Mouse (Mus musculus) limb, embryonic 11.5 days (tissue): ENCODE results near the gene Gpatch11. TPM values are rescaled to one million over a fixed set of nuclear protein-coding genes. Genes with fewer than 3 reads are reported as not detected.

ENCODE experiments used
- ATAC-seq: fragments of 200-750 bp; cut with Nextera tagmentation; 2 replicates; pipeline ENCODE4 v1.8.0; 2017; ENCODE audit warnings: low read depth; ENCODE audit not compliant: insufficient number of reproducible peaks, low FRiP score, low TSS enrichment
- DNase-seq: peaks from one replicate; pipeline ENCODE4 v3.0.0-alpha.2; 2015; ENCODE audit warnings: low spot score
- H3K27ac ChIP-seq: fragments of 300-500 bp; sonication (generic); replicated peaks from 2 replicates; pipeline ENCODE4 v1.5.1; 2014; ENCODE audit warnings: low read depth, mild to moderate bottlenecking, low read length
- H3K27me3 ChIP-seq: fragments of 300-500 bp; sonication (generic); 2 replicates; pipeline ENCODE4 v1.6.1; 2014; ENCODE audit warnings: mild to moderate bottlenecking, low read length, mixed read lengths; ENCODE audit not compliant: control insufficient read depth, insufficient read depth
- H3K36me3 ChIP-seq: fragments of 300-500 bp; sonication (generic); 2 replicates; pipeline ENCODE4 v1.6.1; 2014; ENCODE audit warnings: mild to moderate bottlenecking, low read length, moderate library complexity, mixed read lengths; ENCODE audit not compliant: control insufficient read depth, insufficient read depth
- H3K4me1 ChIP-seq: fragments of 300-500 bp; sonication (generic); 2 replicates; pipeline ENCODE4 v1.6.1; 2014; ENCODE audit warnings: low read length, mixed read lengths; ENCODE audit not compliant: control insufficient read depth, insufficient read depth
- H3K4me2 ChIP-seq: fragments of 300-500 bp; sonication (generic); 2 replicates; pipeline ENCODE4 v1.6.1; 2014; ENCODE audit warnings: low read depth, mild to moderate bottlenecking, moderate library complexity; ENCODE audit not compliant: severe bottlenecking
- H3K4me3 ChIP-seq: fragments of 300-500 bp; sonication (generic); 2 replicates; pipeline ENCODE4 v1.5.1; 2014; ENCODE audit warnings: low read depth, low read length
- H3K9ac ChIP-seq: fragments of 300-500 bp; sonication (generic); 2 replicates; pipeline ENCODE4 v1.6.1; 2014; ENCODE audit warnings: mild to moderate bottlenecking, low read length
- H3K9me3 ChIP-seq: fragments of 300-500 bp; sonication (generic); 2 replicates; pipeline ENCODE4 v1.6.1; 2016; ENCODE audit warnings: low read length; ENCODE audit not compliant: control insufficient read depth
- WGBS: fragments of 180-500 bp; shearing (Covaris S2); extraction: QIAGEN DNeasy Blood & Tissue Kit; methylation state at CpG from one replicate; pipeline ENCODE4 v1.1.7; 2014; 5-methylcytosine and 5-hydroxymethylcytosine counted together
- polyA plus RNA-seq: library from polyadenylated mRNA; unstranded; fragments of >200 nt; fragmentation: Nextera tagmentation; extraction: Ambion mirVana; gene quantifications from 2 replicates; pipeline ENCODE4 v1.2.1, GENCODE M21; 2014

Gpatch11 gene
- polyA plus RNA-seq, 1 experiment from 2014 or later: 43.2 TPM

- H3K9ac ChIP-seq: no peak overlapping the region
- no peaks in the 10 kb centered on the region for H3K27me3 ChIP-seq
- H3K4me3 ChIP-seq: no peak overlapping the region
- DNase-seq (no peak), ATAC-seq (no peak)
- no peak overlapping the region for H3K4me2 ChIP-seq
- no peak overlapping the region for H3K27ac ChIP-seq
- 94% methylated on average over 3 of the region's 3 CpGs for WGBS
- no peaks in the 10 kb centered on the region for H3K4me1 ChIP-seq
- no peaks in the 10 kb centered on the region for H3K9me3 ChIP-seq
- 0 out of 2 replicates have a peak, but pooled peaks cover 3% of the 10 kb centered on the region for H3K36me3 ChIP-seq
These were observed 25.8 kb upstream of the Gpatch11 start for GRCm38 (mm10) chr17:78809582-78809981.

- Histone ChIP-seq H3K27me3 (no peaks in the 10 kb centered on the region), H3K36me3 (peaks cover 10% of the 10 kb centered on the region), H3K4me2 (no peak overlapping the region), H3K9ac (no peak overlapping the region), H3K9me3 (no peaks in the 10 kb centered on the region), H3K4me1 (no peaks in the 10 kb centered on the region), H3K4me3 (no peak overlapping the region), H3K27ac (no peak overlapping the region)
- no peak for ATAC-seq
- whole genome bisulfite sequencing: 88% methylated on average over 13 of the region's 13 CpGs
- DNase-seq: no peak
These were observed 11.0 kb upstream of the Gpatch11 start for GRCm38 (mm10) chr17:78824346-78824745.

- Histone ChIP-seq H3K9ac (peak overlapping the region; percentile 62), H3K9me3 (no peaks in the 10 kb centered on the region), H3K27ac (no peak overlapping the region), H3K4me2 (peak overlapping the region; percentile 77), H3K4me1 (no peaks in the 10 kb centered on the region), H3K27me3 (no peaks in the 10 kb centered on the region), H3K36me3 (no peaks in the 10 kb centered on the region; the same call in 1 of the 2 replicates), H3K4me3 (peak overlapping the region; percentile 85)
- DNase-seq (no peak), ATAC-seq (no peak)
- WGBS: 34% methylated on average over 2 of the region's 2 CpGs
These were observed 689 bp downstream of the Gpatch11 start for GRCm38 (mm10) chr17:78836056-78836455.

GRCm38 (mm10) chr17:78842271-78842928 lies 7.0 kb downstream of the Gpatch11 start:
- Histone ChIP-seq H3K36me3 (peaks cover 15% of the 10 kb centered on the region), H3K27me3 (no peaks in the 10 kb centered on the region), H3K4me3 (no peak overlapping the region), H3K4me1 (no peaks in the 10 kb centered on the region), H3K9ac (no peak overlapping the region), H3K9me3 (no peaks in the 10 kb centered on the region), H3K27ac (no peak overlapping the region), H3K4me2 (no peak overlapping the region)
- ATAC-seq (no peak), DNase-seq (no peak)
- WGBS: 94% methylated on average over 7 of the region's 7 CpGs

- Histone ChIP-seq H3K4me2 (no peak overlapping the region), H3K4me3 (no peak overlapping the region), H3K4me1 (no peaks in the 10 kb centered on the region), H3K9ac (no peak overlapping the region), H3K9me3 (no peaks in the 10 kb centered on the region), H3K27ac (no peak overlapping the region), H3K27me3 (no peaks in the 10 kb centered on the region), H3K36me3 (peaks cover 2% of the 10 kb centered on the region; the same call in 1 of the 2 replicates)
- no peak for DNase-seq
- 90% methylated on average over 10 of the region's 10 CpGs for WGBS
- no peak for ATAC-seq
These were observed 20.9 kb downstream of the Gpatch11 start for GRCm38 (mm10) chr17:78856243-78856642.

- no peak for DNase-seq
- Histone ChIP-seq H3K36me3 (peaks cover 3% of the 10 kb centered on the region), H3K9me3 (no peaks in the 10 kb centered on the region), H3K4me2 (no peak overlapping the region), H3K9ac (no peak overlapping the region), H3K4me3 (no peak overlapping the region), H3K4me1 (no peaks in the 10 kb centered on the region), H3K27ac (no peak overlapping the region), H3K27me3 (no peaks in the 10 kb centered on the region)
- 95% methylated on average over 6 of the region's 6 CpGs for WGBS
- no peak for ATAC-seq
These were observed 38.5 kb downstream of the Gpatch11 start for GRCm38 (mm10) chr17:78873886-78874285.

GRCm38 (mm10) chr17:78881878-78882304 lies 46.5 kb downstream of the Gpatch11 start:
- 11% methylated on average over 7 of the region's 7 CpGs for WGBS
- H3K36me3 ChIP-seq: peaks cover 2% of the 10 kb centered on the region; the same call in 1 of the 2 replicates
- peak overlapping the region; percentile 64 for H3K4me2 ChIP-seq
- DNase-seq (peak; percentile 40), ATAC-seq (peak; percentile 24)
- H3K27me3 ChIP-seq: no peaks in the 10 kb centered on the region
- peak overlapping the region; percentile 79 for H3K9ac ChIP-seq
- H3K9me3 ChIP-seq: no peaks in the 10 kb centered on the region
- H3K27ac ChIP-seq: no peak overlapping the region
- H3K4me3 ChIP-seq: peak overlapping the region; percentile 51
- H3K4me1 ChIP-seq: no peaks in the 10 kb centered on the region

GRCm38 (mm10) chr17:78882401-78883112 lies 47.2 kb downstream of the Gpatch11 start, which contains the start of gene Eif2ak2:
Eif2ak2 (minus strand) TSS chr17:78882573.
- peak; percentile 95 for ATAC-seq
- Histone ChIP-seq H3K9me3 (no peaks in the 10 kb centered on the region), H3K4me2 (peak within 1 kb of the TSS; percentile 64), H3K4me3 (peak within 1 kb of the TSS; percentile 51), H3K9ac (peak within 1 kb of the TSS; percentile 79), H3K27me3 (no peaks in the 10 kb centered on the region), H3K36me3 (peaks cover 2% of the 10 kb centered on the region; the same call in 1 of the 2 replicates), H3K4me1 (no peaks in the 10 kb centered on the region), H3K27ac (0 out of 2 replicates have a peak within 1 kb of the TSS, but pooled peaks have one; percentile 32)
- peak; percentile 90 for DNase-seq
- 3% methylated on average over 28 of the region's 28 CpGs for WGBS
